Mouse (Mus musculus): ENCODE data around the gene Cilp. TPM values are rescaled to one million over a fixed set of nuclear protein-coding genes. Genes with fewer than 3 reads are reported as not detected.
A peak's percentile ranks its signal among the peaks of the same experiment; 100 is the strongest.

Cilp gene
- total RNA-seq, 2 experiments from 2014 or later: 5.4 to 6.6 TPM

DNA sequence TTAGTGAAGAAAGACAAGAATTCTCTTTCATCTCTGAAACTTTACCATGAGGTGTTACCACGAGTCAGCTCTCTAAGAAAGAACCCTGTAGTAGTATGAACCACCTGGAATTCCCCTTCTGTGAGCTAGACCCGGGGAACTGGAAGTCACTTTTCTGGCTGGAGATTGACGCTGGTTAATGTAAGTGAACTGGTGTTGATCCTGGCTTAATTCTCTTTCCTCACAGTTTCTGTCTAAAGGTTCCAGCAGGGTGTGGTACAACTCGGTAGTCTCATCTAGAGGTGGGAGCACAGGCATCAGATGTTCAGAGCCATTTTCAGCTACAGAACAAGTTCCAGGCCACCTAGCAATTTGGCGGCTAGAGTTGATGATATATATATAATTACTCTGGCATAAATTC lies 28.1 kb downstream of the Cilp start:
- intact Hi-C loops (cut with DNase I): no loop called here

DNA sequence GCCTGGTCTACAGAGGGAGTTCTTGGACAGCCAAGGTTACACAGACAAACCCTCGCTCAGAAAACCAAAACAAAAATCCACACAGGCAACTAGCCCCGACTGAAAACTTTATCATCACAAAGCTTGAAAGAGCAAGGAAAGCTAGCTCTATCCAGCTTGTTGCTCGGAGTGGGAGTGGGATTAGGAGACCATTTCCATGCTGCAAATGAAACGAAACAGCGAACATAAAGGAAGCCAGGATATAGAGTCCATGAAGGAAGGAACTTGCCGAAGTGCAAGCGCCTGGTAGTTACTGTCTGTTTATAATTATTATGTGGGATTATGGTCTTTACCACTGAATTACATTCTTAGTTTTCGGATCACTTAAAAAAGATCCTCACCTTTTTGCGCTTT lies 28.6 kb downstream of the Cilp start:
- no peak for DNase-seq
- intact Hi-C loops (cut with DNase I): no loop called here

More for the DNA sequence above, 28.1 kb downstream of the Cilp start:
- peak in 1 of 2 experiments; percentile 33 for DNase-seq

DNA sequence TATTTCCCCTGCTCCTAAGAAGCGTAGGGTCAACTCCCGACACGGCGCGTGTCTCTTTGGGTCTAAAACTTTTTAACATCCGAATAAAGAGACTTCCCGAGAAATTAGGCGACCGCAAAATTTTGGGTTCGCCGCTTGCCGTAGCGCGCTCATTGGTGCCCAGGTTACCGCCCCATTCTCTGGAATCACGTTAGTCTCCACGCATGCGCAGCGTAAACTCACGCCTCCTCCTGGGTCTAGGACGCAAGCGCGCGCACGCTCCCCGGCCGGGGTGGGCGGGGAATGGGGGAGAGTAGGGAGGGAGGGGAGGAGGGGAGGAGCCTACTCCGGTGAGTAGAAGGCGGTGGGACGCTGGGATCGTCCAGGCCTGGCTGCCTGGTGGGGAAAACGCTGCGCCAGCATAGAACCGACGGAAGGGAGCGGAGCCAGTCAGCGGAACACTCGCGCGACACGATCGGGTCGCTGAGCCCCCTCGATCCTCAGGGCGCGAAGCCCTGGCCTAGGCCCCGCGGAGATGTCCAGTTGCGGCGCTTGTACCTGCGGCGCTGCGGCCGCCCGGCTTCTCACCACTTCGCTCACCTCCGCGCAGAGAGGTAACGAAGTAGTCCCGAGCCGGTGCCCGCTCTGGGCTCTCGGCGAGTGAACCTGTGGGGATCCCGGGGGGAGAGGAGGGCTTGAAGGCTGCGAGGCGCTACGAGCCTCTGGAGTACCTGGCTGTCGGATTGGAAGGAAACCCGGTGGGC lies 29.2 kb downstream of the Cilp start, which contains the start of gene Clpx:
Gene Clpx, plus strand, starts transcription at position 288 of the 743 bp plus-strand sequence.
- intact Hi-C loops (cut with DNase I): no loop called here

DNA sequence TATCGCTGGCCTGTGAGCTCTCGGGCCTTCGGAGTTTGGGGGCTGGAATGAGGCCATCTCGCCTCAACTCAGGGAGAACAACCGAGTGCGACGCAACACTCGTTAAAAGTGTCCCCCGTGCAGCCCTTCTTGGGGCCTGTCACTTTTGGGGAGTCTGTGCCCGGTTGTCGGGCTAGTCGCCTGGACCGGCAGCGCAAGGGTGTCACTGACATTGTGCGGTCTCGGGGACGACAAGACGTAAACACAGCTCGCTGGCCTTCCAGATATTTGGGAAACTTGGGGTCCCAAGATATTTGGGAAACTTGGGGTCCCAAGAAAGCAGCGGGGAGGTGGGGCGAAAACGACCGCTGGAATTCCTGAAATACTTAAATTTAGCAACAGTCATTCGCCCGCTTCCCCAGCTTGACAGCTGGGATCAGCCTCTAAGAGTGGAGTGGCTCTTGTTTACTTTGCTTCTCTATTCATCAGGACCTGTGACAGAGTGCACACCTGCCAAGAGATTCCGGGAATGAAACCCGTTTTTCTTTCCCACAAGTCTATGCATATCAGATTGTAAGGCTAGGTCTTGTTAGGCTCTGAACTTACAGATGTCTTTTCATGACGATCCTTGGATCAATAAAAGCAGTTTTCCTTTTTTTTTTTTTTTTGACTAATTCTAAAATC lies 29.9 kb downstream of the Cilp start:
- intact Hi-C loops (cut with DNase I): no loop called here
- DNase-seq: peak in 1 of 2 experiments; percentile 34

More for the DNA sequence above, 29.2 kb downstream of the Cilp start, which contains the start of gene Clpx:
- peak; percentile 99 for DNase-seq

DNA sequence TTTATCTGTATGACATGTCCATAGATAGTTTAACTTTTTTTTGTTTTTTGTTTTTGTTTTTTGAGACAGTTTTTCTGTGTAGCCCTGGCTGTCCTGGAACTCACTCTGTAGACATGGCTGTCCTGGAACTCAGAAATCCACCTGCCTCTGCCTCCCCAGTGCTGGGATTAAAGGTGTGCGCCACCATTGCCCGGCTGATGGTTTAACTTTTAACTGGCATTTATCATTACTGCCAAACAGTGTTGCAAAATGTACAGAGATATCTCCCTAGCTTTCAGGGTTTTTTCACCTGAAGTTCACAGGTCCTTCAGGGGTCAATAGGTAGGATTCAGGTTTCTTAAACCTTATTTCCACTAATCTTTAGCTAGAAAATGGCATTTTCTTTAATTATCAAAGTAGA lies 32.1 kb downstream of the Cilp start:
- no peak for DNase-seq
- intact Hi-C loops (cut with DNase I): no loop called here

DNA sequence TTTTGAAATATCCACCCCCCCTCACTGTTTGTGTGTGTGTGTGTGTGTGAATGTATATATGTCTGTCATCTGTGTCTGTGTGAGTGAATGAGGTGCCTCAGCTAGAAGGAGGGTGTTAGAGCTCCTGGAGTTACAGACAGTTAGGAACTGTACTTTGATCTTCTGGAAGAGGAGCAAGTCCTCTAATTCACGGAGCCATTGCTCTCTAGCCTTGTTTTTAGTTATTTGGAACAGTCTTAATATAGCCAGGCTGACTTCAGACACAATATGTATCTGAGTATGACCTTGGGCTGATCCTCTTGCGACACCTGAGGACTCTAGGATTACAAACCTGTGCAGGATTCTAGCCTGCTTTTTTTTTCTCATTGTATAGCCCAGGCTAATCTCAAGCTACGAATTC lies 33.8 kb downstream of the Cilp start:
- DNase-seq: no peak
- intact Hi-C loops (cut with DNase I): no loop called here

DNA sequence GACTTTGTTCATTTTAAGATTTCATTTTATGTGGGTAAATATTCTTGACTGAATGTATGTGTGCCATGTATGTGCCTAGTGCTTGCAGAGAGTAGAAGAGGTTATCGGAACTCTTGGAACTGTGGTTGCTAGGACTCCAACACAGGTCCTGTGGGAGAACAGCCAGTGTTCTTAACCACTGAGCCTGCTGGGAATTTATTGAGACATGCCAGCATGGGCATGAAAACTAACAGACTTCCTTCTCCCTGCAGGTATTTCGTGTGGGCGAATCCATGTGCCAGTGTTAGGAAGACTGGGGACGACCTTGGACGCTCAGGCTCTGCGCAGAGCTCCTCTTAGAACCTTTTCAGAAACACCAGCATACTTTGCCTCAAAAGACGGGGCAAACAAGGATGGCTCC lies 34.7 kb downstream of the Cilp start:
- DNase-seq: no peak
- intact Hi-C loops (cut with DNase I): no loop called here

DNA sequence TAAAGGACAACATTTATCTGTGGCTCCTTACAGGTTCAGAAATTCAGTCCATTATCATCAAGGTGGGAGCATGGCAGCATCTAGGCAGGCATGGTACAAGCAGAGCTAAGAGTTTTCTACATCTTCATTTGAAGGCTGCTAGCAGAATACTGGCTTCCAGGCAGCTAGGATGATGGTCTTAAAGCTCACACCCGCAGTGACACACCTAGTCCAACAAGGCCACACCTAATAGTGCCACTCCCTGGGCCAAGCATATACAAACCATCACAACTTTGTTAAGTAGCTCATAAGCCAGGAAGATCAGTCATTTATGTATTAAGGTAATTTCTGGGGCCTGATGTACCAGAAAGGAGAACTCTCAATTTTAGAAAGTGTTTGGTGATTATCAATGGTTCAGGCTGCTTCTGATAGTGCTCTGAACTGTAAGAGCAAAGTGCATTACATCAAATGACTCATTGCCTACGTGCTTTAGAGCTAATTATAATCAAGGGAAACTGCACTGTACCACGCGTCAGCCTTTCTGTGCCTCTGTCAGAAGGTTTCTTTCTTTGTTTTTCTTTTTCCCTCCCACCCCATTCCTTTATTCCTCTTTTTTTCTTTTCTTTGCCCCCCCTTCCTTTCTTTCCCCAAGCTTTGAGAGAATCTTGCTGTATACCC lies 37.5 kb downstream of the Cilp start:
- DNase-seq: no peak
- intact Hi-C loops (cut with DNase I): no loop called here

DNA sequence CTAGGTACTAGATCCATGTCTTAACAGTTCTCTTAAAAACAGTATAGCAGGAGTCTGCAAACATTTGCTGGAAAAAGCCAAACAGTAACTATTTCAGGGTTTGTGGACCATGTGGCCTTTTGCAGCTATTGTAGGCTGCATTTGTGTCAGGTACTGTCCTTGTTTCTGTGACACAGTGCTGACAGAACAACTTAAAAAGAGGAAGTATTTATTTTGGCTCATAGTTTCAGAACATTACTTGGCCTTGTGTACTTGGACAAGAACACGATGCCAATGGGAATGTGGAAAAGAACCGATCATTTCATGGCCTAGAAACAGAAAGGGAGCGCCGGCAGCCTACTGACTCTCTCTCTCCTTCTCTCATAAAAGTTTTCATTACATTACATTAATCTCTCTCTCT lies 38.6 kb downstream of the Cilp start:
- intact Hi-C loops (cut with DNase I): no loop called here
- no peak for DNase-seq

DNA sequence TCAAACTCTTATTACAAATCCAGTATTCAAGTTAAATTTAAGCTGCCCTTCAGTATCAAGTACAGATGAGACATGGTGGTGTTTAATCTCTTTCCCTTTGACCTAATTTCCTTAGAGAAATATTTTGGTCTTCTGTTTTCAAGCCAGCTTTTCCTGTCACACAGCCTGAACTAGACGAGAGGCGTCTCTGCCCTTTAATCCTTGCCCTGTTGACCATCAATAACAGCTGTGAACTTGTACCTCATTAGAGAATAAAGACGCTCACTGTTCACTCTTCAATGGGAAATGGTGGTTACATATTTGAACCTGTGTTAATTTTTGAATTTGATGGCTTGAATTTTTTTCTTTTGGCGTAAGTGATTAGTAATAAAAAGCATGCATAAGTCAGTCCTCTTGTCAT lies 39.3 kb downstream of the Cilp start:
- peak in 1 of 2 experiments; percentile 28 for DNase-seq

DNA sequence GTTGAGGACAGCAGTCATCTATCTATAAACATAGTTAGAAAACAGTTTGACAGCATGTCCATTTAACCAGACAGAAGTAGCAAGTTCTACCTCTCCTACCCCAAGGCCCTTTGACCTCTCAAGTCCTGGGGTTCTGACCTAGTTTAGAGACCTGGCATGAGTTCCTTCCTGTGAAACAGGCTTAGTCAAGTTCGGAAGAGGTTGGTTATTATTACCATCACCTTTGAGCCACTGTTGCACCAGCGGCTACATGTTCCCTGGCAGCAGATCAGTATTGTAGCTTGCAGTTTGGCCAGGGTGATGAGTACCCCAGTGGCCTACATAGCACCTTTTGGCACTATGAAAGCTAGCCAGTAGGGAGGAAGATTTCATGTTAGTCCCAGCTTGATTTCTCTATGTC lies 41.7 kb downstream of the Cilp start:
- DNase-seq: peak; percentile 42 to 53
- intact Hi-C loops (cut with DNase I): no loop called here

More for the DNA sequence above, 39.3 kb downstream of the Cilp start:
- intact Hi-C loops (cut with DNase I): no loop called here

DNA sequence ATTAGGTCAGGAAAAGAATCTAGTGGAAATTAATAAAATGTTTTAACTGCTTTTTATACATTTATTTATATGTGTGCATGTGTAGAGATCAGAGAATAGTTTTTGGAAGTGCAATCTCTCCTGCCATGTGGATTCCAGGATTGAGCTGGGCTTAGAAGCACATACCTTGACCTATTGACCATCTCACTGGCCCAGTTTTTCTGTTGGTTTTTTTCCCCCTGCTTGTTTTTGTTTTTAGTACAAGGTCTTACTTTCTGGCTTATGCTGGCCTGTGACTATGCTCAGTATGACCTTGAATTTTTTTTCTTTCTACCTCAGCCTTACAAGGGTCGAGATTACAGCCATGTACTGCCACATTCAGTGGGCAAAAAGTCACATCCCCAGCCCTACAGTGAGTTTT lies 43.0 kb downstream of the Cilp start:
- intact Hi-C loops (cut with DNase I): no loop called here

DNA sequence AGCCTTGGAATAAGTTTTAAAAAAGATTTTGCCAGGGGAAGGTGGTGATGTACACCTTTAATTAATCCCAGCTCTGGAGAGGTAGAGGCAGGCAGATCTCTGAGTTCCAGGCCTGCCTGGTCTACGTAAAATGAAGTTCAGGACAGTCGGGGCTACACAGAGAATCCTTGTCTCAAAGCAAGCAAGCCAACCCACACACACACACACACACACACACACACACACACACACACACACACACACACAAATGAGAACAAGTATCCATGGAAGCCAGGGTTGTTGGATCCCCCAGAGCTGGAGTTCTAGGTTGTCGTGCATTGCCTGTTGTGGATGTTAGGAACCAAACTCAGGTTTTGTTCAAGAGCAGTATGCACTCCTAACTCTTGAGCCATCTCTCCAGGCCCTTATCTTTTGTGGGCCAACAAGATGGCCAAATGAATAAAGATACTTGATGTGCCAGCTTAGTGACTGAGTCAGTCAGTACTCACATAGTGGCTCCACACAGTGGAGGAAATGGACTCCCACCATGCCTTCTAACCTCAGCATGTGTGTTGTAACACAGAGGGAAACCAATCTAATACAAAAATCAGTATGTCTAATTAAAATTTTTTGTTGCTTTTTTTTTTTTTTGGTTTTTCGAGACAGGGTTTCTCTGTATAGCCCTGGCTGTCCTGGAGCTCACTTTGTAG lies 47.8 kb downstream of the Cilp start:
- intact Hi-C loops (cut with DNase I): no loop called here
- DNase-seq: no peak

More for the DNA sequence above, 43.0 kb downstream of the Cilp start:
- no peak for DNase-seq

DNA sequence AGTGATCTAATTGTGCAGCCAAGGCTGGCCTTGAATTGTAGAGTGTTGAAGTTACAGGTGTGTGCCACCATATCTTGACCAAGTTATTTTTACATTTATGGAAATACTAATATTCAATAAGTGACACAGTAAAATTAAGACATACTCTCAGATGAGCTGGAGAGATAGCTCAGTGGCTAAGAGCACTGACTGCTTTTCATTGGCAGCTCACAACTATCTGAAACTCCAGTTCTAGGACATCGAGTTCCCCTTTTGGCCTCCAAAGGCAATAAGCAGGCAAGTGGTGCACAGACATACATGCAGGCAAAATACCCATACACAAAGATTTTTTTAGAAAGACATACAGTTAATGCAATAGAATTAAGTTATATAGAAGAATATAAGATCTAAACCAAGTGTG lies 48.9 kb downstream of the Cilp start:
- DNase-seq: no peak
- intact Hi-C loops (cut with DNase I): no loop called here

DNA sequence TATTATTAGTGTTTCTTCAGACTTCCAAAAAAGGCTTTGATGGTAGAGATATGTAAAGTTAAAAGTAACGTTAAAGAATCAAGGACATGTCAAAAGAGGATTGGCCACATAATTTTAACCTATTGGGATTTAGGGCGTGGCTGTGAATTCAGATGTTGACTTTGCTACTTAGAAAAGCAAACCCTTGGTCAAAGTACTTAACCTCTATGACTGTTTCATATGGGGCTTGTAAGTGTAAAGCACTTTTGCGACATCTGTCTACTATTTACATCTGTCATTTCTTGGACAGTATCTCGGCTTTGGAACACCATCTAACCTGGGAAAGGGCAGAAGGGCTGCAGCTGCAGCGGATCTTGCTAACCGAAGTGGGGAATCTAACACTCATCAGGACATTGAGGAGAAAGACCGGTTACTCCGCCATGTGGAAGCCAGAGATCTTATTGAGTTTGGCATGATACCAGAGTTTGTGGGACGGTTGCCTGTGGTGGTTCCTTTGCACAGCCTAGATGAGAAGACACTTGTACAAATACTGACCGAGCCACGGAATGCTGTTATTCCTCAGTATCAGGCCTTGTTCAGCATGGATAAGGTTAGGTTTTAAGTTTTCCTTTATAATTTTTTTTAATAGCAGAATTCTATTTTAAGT lies 57.4 kb downstream of the Cilp start:
- intact Hi-C loops (cut with DNase I): no loop called here
- DNase-seq: no peak

DNA sequence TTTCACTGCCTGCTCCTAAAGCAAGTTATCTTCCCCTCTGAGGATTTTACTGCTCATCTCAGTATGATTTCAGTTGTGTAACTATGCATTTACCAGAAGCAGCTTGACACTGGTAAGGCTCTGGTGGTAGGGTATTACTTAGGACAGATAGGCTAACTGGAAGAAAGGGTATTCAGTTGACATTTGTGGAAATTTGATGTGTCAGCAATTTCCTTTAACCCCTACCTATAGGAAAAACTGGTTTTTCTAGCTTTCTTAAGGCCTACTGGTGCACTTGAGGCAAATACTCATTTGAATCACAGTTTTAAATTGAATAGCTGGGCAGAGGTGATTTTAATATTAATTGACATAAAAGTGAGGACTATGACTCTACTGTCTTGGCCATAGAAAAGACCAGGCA lies 61.0 kb downstream of the Cilp start:
- no peak for DNase-seq
- intact Hi-C loops (cut with DNase I): no loop called here

DNA sequence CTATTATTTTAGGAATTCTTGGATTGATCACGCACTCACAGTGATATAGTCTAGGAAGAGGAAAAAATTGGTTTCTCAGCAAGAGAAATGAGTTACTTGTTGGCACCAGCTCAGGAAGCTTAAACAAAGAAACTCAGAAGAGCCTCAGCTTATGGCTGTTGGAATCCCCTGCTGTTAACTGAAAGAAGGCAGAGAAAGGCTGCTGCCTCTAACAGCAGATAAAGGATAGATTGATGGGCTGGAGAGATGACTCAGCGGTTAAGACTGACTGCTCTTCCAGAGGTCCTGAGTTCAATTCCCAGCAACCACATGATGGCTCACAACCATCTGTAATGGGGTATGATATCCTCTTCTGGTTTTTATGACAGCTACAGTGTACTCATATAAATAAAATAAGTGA lies 62.4 kb downstream of the Cilp start:
- intact Hi-C loops (cut with DNase I): no loop called here
- DNase-seq: no peak

Measured in heart, postnatal 10 days (tissue).